Mouse (Mus musculus) hindbrain, embryonic 14.5 days (tissue): ENCODE measurements around the gene Adam11. TPM values are rescaled to one million over a fixed set of nuclear protein-coding genes. Genes with fewer than 3 reads are reported as not detected.

Experiments used
- ATAC-seq: fragments of 200-750 bp; cut with Nextera tagmentation; 2 replicates; pipeline ENCODE4 v1.8.0; 2017; ENCODE audit warnings: moderate number of reproducible peaks, mild to moderate bottlenecking, moderate TSS enrichment, moderate library complexity; ENCODE audit not compliant: low FRiP score
- DNase-seq: peaks from one replicate; pipeline ENCODE4 v3.0.0-alpha.2; 2015; ENCODE audit warnings: low spot score
- H3K27ac ChIP-seq: fragments of 300-500 bp; sonication (generic); 2 replicates; pipeline ENCODE4 v1.5.1; 2014; ENCODE audit warnings: mild to moderate bottlenecking, moderate library complexity
- H3K27me3 ChIP-seq: fragments of 300-500 bp; sonication (generic); 2 replicates; pipeline ENCODE4 v1.6.1; 2014; ENCODE audit warnings: mild to moderate bottlenecking, low read length, mixed read lengths; ENCODE audit not compliant: control insufficient read depth, insufficient read depth
- H3K36me3 ChIP-seq: fragments of 300-500 bp; sonication (generic); replicated peaks from 2 replicates; pipeline ENCODE4 v1.6.1; 2014; ENCODE audit not compliant: control insufficient read depth, insufficient read depth
- H3K4me1 ChIP-seq: fragments of 300-500 bp; sonication (generic); replicated peaks from 2 replicates; pipeline ENCODE4 v1.6.1; 2014; ENCODE audit warnings: antibody characterized with exemption, low read length, mixed read lengths; ENCODE audit not compliant: control insufficient read depth, insufficient read depth
- H3K4me2 ChIP-seq: fragments of 300-500 bp; sonication (generic); replicated peaks from 2 replicates; pipeline ENCODE4 v1.6.1; 2014; ENCODE audit warnings: mild to moderate bottlenecking, moderate library complexity
- H3K4me3 ChIP-seq: fragments of 300-500 bp; sonication (generic); replicated peaks from 2 replicates; pipeline ENCODE4 v1.5.1; 2014; ENCODE audit warnings: mild to moderate bottlenecking, low read length
- H3K9ac ChIP-seq: fragments of 300-500 bp; sonication (generic); 2 replicates; pipeline ENCODE4 v1.6.1; 2014
- H3K9me3 ChIP-seq: fragments of 300-500 bp; sonication (generic); 2 replicates; pipeline ENCODE4 v1.6.1; 2016; ENCODE audit warnings: low read length; ENCODE audit not compliant: control insufficient read depth
- WGBS: fragments of 180-500 bp; shearing (Covaris S2); extraction: QIAGEN DNeasy Blood & Tissue Kit; methylation state at CpG from one replicate; pipeline ENCODE4 v1.1.7; 2014; 5-methylcytosine and 5-hydroxymethylcytosine counted together
- polyA plus RNA-seq: library from polyadenylated mRNA; unstranded; fragments of >200 nt; fragmentation: Nextera tagmentation; extraction: Ambion mirVana; gene quantifications from 2 replicates; pipeline ENCODE4 v1.2.1, GENCODE M21; 2014

Adam11 gene
- polyA plus RNA-seq, 1 experiment from 2014 or later, result 24.1 TPM

DNA sequence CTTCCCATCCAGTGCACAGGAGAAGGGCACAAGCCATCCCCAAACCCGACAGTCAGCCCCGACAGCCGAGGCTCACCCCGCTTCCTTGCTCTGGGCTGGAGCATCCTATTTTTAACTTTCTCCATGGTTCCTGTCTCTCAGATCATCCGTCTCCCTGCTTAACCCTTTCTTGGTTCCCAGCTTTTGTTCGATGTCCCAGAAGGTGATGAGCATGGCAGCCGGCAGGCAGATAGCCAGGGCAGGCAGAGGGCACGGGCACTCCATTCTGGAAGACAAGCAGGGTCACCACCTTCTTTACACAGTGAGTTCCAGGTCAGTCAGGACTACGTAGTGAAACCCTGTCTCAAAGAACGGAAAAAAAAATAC lies 19.7 kb downstream of the Adam11 start:
- no peaks in the 10 kb centered on the region for H3K27me3 ChIP-seq
- peaks cover 20% of the 10 kb centered on the region for H3K36me3 ChIP-seq
- no peak for ATAC-seq
- H3K4me1 ChIP-seq, result peaks cover 4% of the 10 kb centered on the region; the same call in 1 of the 2 replicates
- no peak overlapping the region for H3K27ac ChIP-seq
- H3K9me3 ChIP-seq, result no peaks in the 10 kb centered on the region
- no peak for DNase-seq
- no peak overlapping the region for H3K4me2 ChIP-seq
- H3K9ac ChIP-seq, result no peak overlapping the region; the same call in 1 of the 2 replicates
- 55% methylated on average over 10 of the region's 10 CpGs for WGBS
- H3K4me3 ChIP-seq, result no peak overlapping the region

DNA sequence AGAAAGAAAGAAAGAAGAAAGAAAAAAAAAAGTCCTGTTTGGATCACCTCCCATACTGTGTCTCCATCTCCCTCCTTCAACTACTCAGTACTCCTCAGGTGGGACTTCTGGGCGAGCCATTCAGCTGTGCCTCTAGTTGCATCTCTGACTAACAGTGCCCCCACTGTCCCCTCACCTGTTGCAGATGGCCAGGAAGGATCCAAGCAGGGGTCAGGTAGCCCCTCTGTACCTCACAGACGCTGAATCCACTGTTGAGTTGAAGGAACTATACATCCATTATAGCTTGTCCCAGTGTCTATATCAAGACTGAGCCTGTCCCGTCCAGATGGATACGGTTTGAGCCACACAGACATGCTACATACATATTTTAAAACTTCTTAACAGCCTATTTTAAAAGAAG lies 20.3 kb downstream of the Adam11 start:
- ATAC-seq, result no peak
- WGBS, result 87% methylated on average over 4 of the region's 4 CpGs
- H3K4me3 ChIP-seq, result no peak overlapping the region

DNA sequence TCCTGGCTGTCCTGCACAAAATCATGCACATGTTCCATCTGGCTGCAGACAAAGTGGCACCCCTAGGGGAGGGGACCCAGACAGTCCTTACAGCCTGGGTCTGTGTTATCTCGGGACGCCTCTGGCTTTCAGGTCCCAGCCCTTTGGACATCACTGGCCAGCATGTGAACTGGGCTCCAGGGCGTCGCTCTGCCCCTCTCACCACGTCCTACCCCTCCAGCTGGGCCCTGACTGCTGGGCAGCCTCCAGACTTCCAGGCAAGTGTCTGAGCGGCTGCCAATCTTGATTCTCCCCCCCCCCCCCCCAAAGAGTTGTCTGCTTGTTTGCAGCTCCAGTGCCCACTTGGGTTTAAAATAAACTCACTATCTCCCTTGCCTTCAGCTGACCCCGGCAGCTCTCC lies 22.2 kb downstream of the Adam11 start:
- Histone ChIP-seq H3K9ac (no peak overlapping the region), H3K4me2 (no peak overlapping the region), H3K9me3 (no peaks in the 10 kb centered on the region), H3K27ac (no peak overlapping the region), H3K4me1 (no peaks in the 10 kb centered on the region; the same call in 1 of the 2 replicates), H3K36me3 (peaks cover 5% of the 10 kb centered on the region; the same call in 1 of the 2 replicates), H3K27me3 (no peaks in the 10 kb centered on the region), H3K4me3 (no peak overlapping the region)
- WGBS, result 62% methylated on average over 7 of the region's 7 CpGs
- ATAC-seq (no peak), DNase-seq (no peak)

More for the DNA sequence above, 20.3 kb downstream of the Adam11 start:
- no peaks in the 10 kb centered on the region for H3K27me3 ChIP-seq
- H3K36me3 ChIP-seq, result peaks cover 14% of the 10 kb centered on the region
- no peak overlapping the region for H3K4me2 ChIP-seq
- H3K4me1 ChIP-seq, result peaks cover 4% of the 10 kb centered on the region; the same call in 1 of the 2 replicates
- no peak overlapping the region for H3K27ac ChIP-seq
- DNase-seq, result no peak
- no peak overlapping the region for H3K9ac ChIP-seq
- no peaks in the 10 kb centered on the region for H3K9me3 ChIP-seq

DNA sequence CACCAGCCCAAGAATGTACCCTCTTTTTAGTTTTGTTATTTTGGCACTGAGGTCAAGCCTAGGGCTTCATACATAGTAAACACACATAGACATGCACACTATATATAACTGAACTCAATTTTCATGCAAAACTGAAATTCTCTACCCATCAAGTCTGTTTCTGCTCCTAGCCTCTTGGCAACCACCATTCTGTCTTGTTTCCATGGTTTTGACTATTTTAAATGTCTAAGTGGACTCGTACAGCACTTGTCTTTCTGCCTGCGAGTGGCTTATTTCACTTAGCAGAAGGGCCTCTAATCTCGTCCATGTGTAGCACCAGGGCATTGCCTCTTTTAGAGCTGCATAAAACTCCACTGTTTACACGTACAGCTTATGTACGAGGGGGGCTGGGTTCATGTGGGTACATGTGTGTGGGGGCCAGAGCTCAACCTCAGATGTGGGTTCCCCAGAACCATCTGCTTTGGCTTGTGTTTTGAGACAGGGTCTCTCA lies 26.5 kb downstream of the Adam11 start:
- no peaks in the 10 kb centered on the region for H3K27me3 ChIP-seq
- H3K27ac ChIP-seq, result no peak overlapping the region
- DNase-seq (no peak), ATAC-seq (no peak)
- H3K4me3 ChIP-seq, result no peak overlapping the region
- H3K36me3 ChIP-seq, result no peaks in the 10 kb centered on the region
- H3K4me2 ChIP-seq, result no peak overlapping the region
- no peaks in the 10 kb centered on the region for H3K9me3 ChIP-seq
- H3K4me1 ChIP-seq, result no peaks in the 10 kb centered on the region
- no peak overlapping the region for H3K9ac ChIP-seq
- WGBS, result 86% methylated on average over 5 of the region's 5 CpGs

DNA sequence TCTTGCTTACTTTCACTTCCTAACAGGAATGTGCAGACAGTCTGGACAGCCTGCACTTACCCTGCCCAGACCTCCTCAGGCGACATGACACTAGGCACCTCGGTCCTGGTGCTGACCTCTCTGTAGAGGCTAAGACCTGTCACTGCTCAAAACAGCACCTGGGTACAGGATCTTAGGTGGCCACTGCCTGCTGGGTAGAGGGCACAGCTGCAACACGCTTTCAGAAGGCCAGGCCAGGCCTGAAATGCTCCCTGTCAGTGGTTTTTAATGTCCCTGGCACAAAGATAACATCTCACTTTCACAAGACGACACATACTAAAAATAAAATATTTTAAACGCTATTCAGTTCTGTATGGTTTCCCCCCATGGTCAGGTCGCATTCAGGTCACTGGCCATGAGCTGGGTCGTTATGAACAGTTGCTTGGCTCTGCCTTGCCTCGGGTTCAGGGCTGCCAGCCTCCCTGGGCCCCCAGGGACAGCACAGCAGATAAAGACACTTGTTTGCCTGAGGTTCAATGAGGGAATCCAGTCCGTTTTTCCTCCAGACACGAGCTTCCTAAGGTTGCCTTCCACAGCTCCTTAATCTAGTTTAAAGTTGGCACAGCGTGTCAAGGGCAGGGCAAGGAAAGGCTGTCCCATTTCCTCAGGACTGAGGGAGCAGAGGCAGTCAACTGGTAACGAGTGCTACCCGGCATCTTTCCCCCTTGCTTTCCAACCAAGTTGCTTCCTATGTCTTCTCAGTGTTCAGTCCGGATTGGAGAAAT lies 30.6 kb downstream of the Adam11 start:
- DNase-seq (no peak), ATAC-seq (no peak)
- Histone ChIP-seq H3K27ac (no peak overlapping the region), H3K36me3 (0 out of 2 replicates have a peak, but pooled peaks cover 3% of the 10 kb centered on the region), H3K27me3 (no peaks in the 10 kb centered on the region), H3K4me1 (no peaks in the 10 kb centered on the region), H3K9me3 (no peaks in the 10 kb centered on the region), H3K4me3 (no peak overlapping the region), H3K9ac (no peak overlapping the region), H3K4me2 (no peak overlapping the region)
- 61% methylated on average over 14 of the region's 14 CpGs for WGBS

DNA sequence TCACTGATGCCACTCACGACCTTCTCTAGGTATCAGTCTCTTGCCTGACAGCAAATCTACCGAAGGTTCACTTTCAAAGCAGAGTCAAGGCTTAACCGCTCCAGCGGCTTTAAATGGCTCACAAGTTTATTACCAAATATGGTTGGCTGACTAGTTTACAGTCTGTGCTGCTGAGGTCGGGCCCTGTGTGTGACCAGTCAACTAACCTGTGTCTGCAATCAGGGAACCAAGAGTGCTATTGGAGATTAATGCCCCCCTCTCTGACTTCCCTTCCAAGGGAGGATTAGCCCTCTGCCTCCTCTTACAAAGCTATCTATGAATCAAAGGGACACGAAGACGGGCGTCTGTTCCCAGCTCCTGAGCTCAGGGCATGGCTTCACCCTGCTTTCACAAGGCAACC lies 32.9 kb downstream of the Adam11 start:
- WGBS, result 69% methylated on average over 8 of the region's 8 CpGs
- H3K4me3 ChIP-seq, result no peak overlapping the region
- H3K36me3 ChIP-seq, result peaks cover 20% of the 10 kb centered on the region
- no peak overlapping the region for H3K9ac ChIP-seq
- no peak overlapping the region for H3K27ac ChIP-seq
- no peaks in the 10 kb centered on the region for H3K9me3 ChIP-seq
- H3K27me3 ChIP-seq, result no peaks in the 10 kb centered on the region
- no peak for DNase-seq
- no peaks in the 10 kb centered on the region for H3K4me1 ChIP-seq
- H3K4me2 ChIP-seq, result no peak overlapping the region
- ATAC-seq, result no peak

DNA sequence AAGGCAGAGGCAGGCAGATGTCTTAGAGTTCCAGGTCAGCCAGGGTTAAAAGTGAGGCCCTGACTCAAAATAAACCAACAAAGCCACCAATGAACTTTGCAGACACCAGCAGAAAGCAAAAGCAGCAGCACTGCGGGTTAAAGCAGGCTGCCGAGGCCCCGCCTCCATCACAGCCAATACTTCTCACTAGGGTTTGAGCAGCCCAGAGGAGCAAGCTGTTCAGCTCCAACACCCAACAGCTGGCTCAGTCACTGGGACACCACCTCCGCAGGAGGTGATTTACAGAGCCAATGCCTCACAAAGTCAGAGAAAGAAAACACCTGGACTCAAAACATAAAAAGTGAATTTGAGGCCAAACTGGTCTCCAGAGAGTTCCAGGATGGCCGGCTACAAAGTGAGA lies 42.2 kb downstream of the Adam11 start:
- Histone ChIP-seq H3K4me1 (no peaks in the 10 kb centered on the region), H3K9me3 (no peaks in the 10 kb centered on the region), H3K9ac (no peak overlapping the region), H3K4me2 (no peak overlapping the region), H3K27me3 (no peaks in the 10 kb centered on the region), H3K4me3 (no peak overlapping the region), H3K27ac (no peak overlapping the region), H3K36me3 (peaks cover 48% of the 10 kb centered on the region)
- WGBS, result 88% methylated on average over 5 of the region's 5 CpGs
- DNase-seq (no peak), ATAC-seq (no peak)

DNA sequence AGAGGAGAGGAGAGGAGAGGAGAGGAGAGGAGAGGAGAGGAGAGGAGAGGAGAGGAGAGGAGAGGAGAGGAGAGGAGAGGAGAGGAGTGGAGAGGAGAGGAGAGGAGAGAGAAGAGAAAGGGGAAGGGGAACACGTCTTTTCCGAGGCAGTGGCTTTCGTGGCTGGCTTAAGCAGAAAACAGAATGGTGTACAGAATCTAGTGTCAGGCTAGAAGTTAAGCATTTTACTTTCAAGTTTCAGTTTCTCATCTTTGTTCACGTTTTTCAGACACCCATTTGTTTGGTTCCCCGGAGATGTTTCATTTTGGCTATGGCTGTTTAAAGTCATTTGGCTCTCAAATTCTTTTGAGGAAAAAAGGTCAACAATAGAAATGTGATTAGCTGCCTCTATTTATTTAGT lies 47.0 kb downstream of the Adam11 start:
- Histone ChIP-seq H3K9me3 (no peaks in the 10 kb centered on the region), H3K9ac (no peak overlapping the region), H3K4me1 (no peaks in the 10 kb centered on the region; the same call in 1 of the 2 replicates), H3K4me2 (no peak overlapping the region), H3K4me3 (no peak overlapping the region), H3K36me3 (peaks cover 8% of the 10 kb centered on the region; the same call in 1 of the 2 replicates), H3K27ac (no peak overlapping the region), H3K27me3 (no peaks in the 10 kb centered on the region)
- WGBS, result 74% methylated on average over 5 of the region's 5 CpGs
- DNase-seq (no peak), ATAC-seq (no peak)

DNA sequence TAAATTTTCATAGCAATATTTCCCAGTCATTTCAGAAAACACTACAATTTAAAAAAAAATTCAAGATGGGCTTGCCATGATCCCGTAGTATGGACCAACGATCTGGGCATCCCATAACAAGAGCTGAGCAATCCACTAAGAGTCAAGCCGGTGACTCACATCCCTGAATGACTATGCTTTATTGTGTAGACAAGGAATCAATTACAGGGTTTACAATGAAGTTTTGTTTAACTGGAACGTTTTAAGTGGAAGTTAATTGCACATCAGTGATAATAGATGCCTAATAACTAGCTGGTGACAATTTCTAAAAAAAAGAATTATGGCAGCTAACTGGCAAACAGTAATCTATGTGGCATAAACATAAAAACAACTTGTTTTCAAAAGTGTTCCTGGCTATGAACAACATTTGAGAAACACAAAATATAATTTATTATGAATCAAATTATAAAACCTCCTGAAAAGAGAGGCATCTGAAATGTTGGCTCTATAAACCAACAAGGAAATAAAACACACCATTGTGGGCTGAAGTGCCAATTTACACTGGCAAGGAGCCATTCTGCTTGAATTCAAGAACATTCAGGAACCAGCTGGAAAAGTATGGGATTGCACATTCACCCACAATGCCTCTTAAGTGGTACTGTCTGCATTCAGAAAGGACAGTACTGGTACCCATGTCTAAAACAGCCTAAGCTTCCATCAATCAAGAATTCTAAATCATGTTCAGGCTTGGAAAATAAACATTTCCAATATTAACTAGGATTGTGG lies 49.7 kb downstream of the Adam11 start:
- peaks cover 3% of the 10 kb centered on the region for H3K4me1 ChIP-seq
- no peak for DNase-seq
- H3K4me2 ChIP-seq, result no peak overlapping the region
- H3K9me3 ChIP-seq, result no peaks in the 10 kb centered on the region
- ATAC-seq, result no peak
- 59% methylated on average over 4 of the region's 4 CpGs for WGBS
- no peak overlapping the region for H3K4me3 ChIP-seq
- H3K27me3 ChIP-seq, result no peaks in the 10 kb centered on the region
- H3K36me3 ChIP-seq, result no peaks in the 10 kb centered on the region; the same call in 1 of the 2 replicates
- no peak overlapping the region for H3K27ac ChIP-seq
- no peak overlapping the region for H3K9ac ChIP-seq
